Mouse (Mus musculus) brain, embryonic 14.5 days (tissue): Measurements from ENCODE around the gene Jmjd7.

Experiments used
- CTCF ChIP-seq: fragments of 200-500 bp; IDR thresholded peaks from 2 replicates; pipeline ENCODE4 v1.5.1; 2012; ENCODE audit warnings: inconsistent platforms, mild to moderate bottlenecking, moderate library complexity, borderline replicate concordance; ENCODE audit not compliant: insufficient read depth, insufficient read length; ENCODE audit errors: extremely low read depth
- POLR2A ChIP-seq: fragments of 200-500 bp; IDR thresholded peaks from 2 replicates; pipeline ENCODE4 v1.6.1; 2012; ENCODE audit warnings: mild to moderate bottlenecking, inconsistent platforms, borderline replicate concordance; ENCODE audit not compliant: poor library complexity, insufficient read depth, insufficient read length, severe bottlenecking; ENCODE audit errors: extremely low read depth

DNA sequence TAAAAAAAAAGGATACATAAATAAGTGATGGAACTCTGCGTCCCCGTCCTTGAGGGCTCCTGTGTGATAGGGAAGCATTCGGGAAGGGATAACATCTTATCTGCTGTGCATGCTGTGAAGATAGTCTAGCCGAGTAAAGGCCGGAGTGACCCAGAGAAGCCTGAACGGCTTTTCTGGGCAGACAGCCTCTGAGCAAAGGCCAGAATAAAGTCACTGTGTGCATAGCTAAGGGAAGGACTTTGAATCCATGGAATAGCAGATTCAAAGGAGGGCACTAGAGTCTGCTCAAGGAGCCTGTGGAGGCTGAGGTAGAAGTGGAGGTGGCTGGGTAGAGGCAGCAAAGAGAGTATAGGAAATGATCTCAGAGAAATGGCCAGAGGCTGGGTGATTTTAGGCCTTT is 32.4 kb upstream of the Jmjd7 start:
- TF ChIP-seq POLR2A, result no peak
- no peak for TF ChIP-seq CTCF
